Mouse (Mus musculus): ENCODE measurements around the gene Alox8. TPM values are rescaled to one million over a fixed set of nuclear protein-coding genes. Genes with fewer than 3 reads are reported as not detected.

The Alox8 gene
- total RNA-seq, 4 experiments from 2014 or later = 0.89 to 1.8 (median 1.2) TPM

- DNase-seq (ENCODE audit: low spot score) = no peak
Measured at GRCm38 (mm10) chr11:69180120-69180519, 17.5 kb downstream of the Alox8 start.

GRCm38 (mm10) chr11:69179512-69179911 is 18.1 kb downstream of the Alox8 start:
- no peak for DNase-seq (ENCODE audit: low spot score)

GRCm38 (mm10) chr11:69178525-69178924 is 19.1 kb downstream of the Alox8 start:
- no peak for DNase-seq (ENCODE audit: low spot score)

GRCm38 (mm10) chr11:69174722-69175121 is 22.9 kb downstream of the Alox8 start:
- DNase-seq (ENCODE audit: low spot score) = no peak

GRCm38 (mm10) chr11:69172606-69173005 is 25.0 kb downstream of the Alox8 start:
- DNase-seq (ENCODE audit: low spot score) = no peak

- peak; percentile 83 for DNase-seq (ENCODE audit: low spot score)
Measured at GRCm38 (mm10) chr11:69171626-69172025, 26.0 kb downstream of the Alox8 start.

- no peak for DNase-seq (ENCODE audit: low spot score)
Measured at GRCm38 (mm10) chr11:69169313-69169712, 28.3 kb downstream of the Alox8 start.

GRCm38 (mm10) chr11:69156800-69157199 is 40.8 kb downstream of the Alox8 start, which contains the start of gene Alox12b:
Alox12b (plus strand) TSS chr11:69156989.
- DNase-seq (ENCODE audit: low spot score) = no peak

- DNase-seq (ENCODE audit: low spot score) = no peak
Measured at GRCm38 (mm10) chr11:69155351-69155750, 42.3 kb downstream of the Alox8 start.

- no peak for DNase-seq (ENCODE audit: low spot score)
Measured at GRCm38 (mm10) chr11:69153831-69154230, 43.8 kb downstream of the Alox8 start.

GRCm38 (mm10) chr11:69151004-69151403 is 46.6 kb downstream of the Alox8 start:
- no peak for DNase-seq (ENCODE audit: low spot score)

GRCm38 (mm10) chr11:69150444-69150843 is 47.2 kb downstream of the Alox8 start:
- DNase-seq (ENCODE audit: low spot score) = peak; percentile 45

- DNase-seq (ENCODE audit: low spot score) = no peak
Measured at GRCm38 (mm10) chr11:69149728-69150127, 47.9 kb downstream of the Alox8 start.

- DNase-seq (ENCODE audit: low spot score) = no peak
Measured at GRCm38 (mm10) chr11:69148451-69148960, 49.1 kb downstream of the Alox8 start.

- no peak for DNase-seq (ENCODE audit: low spot score)
Measured at GRCm38 (mm10) chr11:69147546-69147945, 50.1 kb downstream of the Alox8 start.

GRCm38 (mm10) chr11:69135361-69135760 is 62.3 kb downstream of the Alox8 start:
- no peak for DNase-seq (ENCODE audit: low spot score)

- DNase-seq (ENCODE audit: low spot score) = no peak
Measured at GRCm38 (mm10) chr11:69134622-69134968, 63.0 kb downstream of the Alox8 start.

Other genes starting within 250 kb of the Alox8 start
- gene Arhgef15, start 240.4 kb downstream of the Alox8 start, total RNA-seq (2022) = 10 to 100 TPM; 26.6 to 30.9 (median 30.1) TPM
- 1 to 10 TPM; 3.4 to 8.3 (median 6.3) TPM for gene Slc25a35, start 229.7 kb downstream of the Alox8 start, total RNA-seq (2022)
- gene Rangrf, start 222.7 kb downstream of the Alox8 start, total RNA-seq (2022) = 10 to 100 TPM; 81.3 to 98.3 (median 89.4) TPM
- gene Pfas, start 189.4 kb downstream of the Alox8 start, total RNA-seq (2022) = 1 to 10 TPM; 4.5 to 8.2 (median 5.3) TPM
- 10 to 100 TPM; 13.0 to 19.5 (median 14.9) TPM for gene Ctc1, start 181.9 kb downstream of the Alox8 start, total RNA-seq (2022)
- gene Aurkb, start 152.2 kb downstream of the Alox8 start, total RNA-seq (2022) = under 1 TPM in 2 of 4 experiments, not detected in 2; 0.33 to 0.75 TPM
- gene Borcs6, start 138.1 kb downstream of the Alox8 start, total RNA-seq (2022) = 10 to 100 TPM; 16.1 to 18.7 (median 17.1) TPM
- gene Tmem107, start 127.0 kb downstream of the Alox8 start, total RNA-seq (2022) = 1 to 10 TPM; 6.3 to 8.4 (median 7.5) TPM
- 10 to 100 TPM; 57.1 to 72.2 (median 68.6) TPM for gene Vamp2, start 109.4 kb downstream of the Alox8 start, total RNA-seq (2022)
- 10 to 100 TPM; 33.3 to 81.2 (median 48.5) TPM for gene Per1, start 102.6 kb downstream of the Alox8 start, total RNA-seq (2022)
- under 1 TPM in 1 of 4 experiments, not detected in 3; 0.12 TPM for gene Hes7, start 77.4 kb downstream of the Alox8 start, total RNA-seq (2022)
- under 1 TPM; 0.16 to 0.60 (median 0.38) TPM for gene 9130213A22Rik, start 75.3 kb downstream of the Alox8 start, total RNA-seq (2022)
- not detected for gene Aloxe3, start 71.9 kb downstream of the Alox8 start, total RNA-seq (2022)
- not detected for gene Alox12b, start 40.9 kb downstream of the Alox8 start, total RNA-seq (2022)
- 1 to 10 TPM; 1.7 to 2.5 (median 2.1) TPM for gene Gucy2e, start 39.2 kb upstream of the Alox8 start, total RNA-seq (2022)
- gene Cntrob, start 125.9 kb upstream of the Alox8 start, total RNA-seq (2022) = 1 to 10 TPM; 1.8 to 5.1 (median 2.6) TPM
- 10 to 100 TPM; 46.5 to 50.6 (median 49.2) TPM for gene Trappc1, start 126.1 kb upstream of the Alox8 start, total RNA-seq (2022)
- gene Kcnab3, start 128.4 kb upstream of the Alox8 start, total RNA-seq (2022) = under 1 TPM in 3 of 4 experiments, not detected in 1; 0.17 to 0.38 (median 0.27) TPM
- under 1 TPM; 0.34 to 0.44 (median 0.39) TPM for gene Rnf227, start 142.6 kb upstream of the Alox8 start, total RNA-seq (2022)
- gene Chd3, start 171.6 kb upstream of the Alox8 start, total RNA-seq (2022) = 10 to 100 TPM; 16.7 to 20.4 (median 18.3) TPM
- gene Naa38, start 197.6 kb upstream of the Alox8 start, total RNA-seq (2022) = 100 to 1,000 TPM; 109 to 140 (median 120) TPM
- gene Cyb5d1, start 197.8 kb upstream of the Alox8 start, total RNA-seq (2022) = 10 to 100 TPM; 33.3 to 39.8 (median 36.9) TPM
- gene Tmem88, start 200.4 kb upstream of the Alox8 start, total RNA-seq (2022) = 10 to 100 TPM; 13.2 to 24.7 (median 19.5) TPM
- 10 to 100 TPM; 19.1 to 26.2 (median 22.3) TPM for gene Kdm6b, start 215.8 kb upstream of the Alox8 start, total RNA-seq (2022)